Mouse (Mus musculus) limb, embryonic 13.5 days (tissue): ENCODE data around the gene Mical2. TPM values are rescaled to one million over a fixed set of nuclear protein-coding genes. Genes with fewer than 3 reads are reported as not detected.
A peak's percentile ranks its signal among the peaks of the same experiment; 100 is the strongest.

Experiments
- ATAC-seq: fragments of 200-750 bp; cut with Nextera tagmentation; 2 replicates; pipeline ENCODE4 v1.8.0; 2017; ENCODE audit warnings: low read depth, moderate number of reproducible peaks, moderate TSS enrichment; ENCODE audit not compliant: low FRiP score
- H3K27ac ChIP-seq: fragments of 300-500 bp; sonication (generic); 2 replicates; pipeline ENCODE4 v1.5.1; 2015; ENCODE audit warnings: inconsistent platforms, mild to moderate bottlenecking, moderate library complexity
- H3K27me3 ChIP-seq: fragments of 300-500 bp; sonication (generic); 2 replicates; pipeline ENCODE4 v1.6.1; 2015; ENCODE audit warnings: mild to moderate bottlenecking, inconsistent platforms
- H3K36me3 ChIP-seq: fragments of 300-500 bp; sonication (generic); 2 replicates; pipeline ENCODE4 v1.6.1; 2015; ENCODE audit warnings: inconsistent platforms, mild to moderate bottlenecking, moderate library complexity
- H3K4me1 ChIP-seq: fragments of 300-500 bp; sonication (generic); 2 replicates; pipeline ENCODE4 v1.6.1; 2015; ENCODE audit warnings: inconsistent platforms
- H3K4me2 ChIP-seq: fragments of 300-500 bp; sonication (generic); replicated peaks from 2 replicates; pipeline ENCODE4 v1.6.1; 2015; ENCODE audit warnings: inconsistent platforms, mild to moderate bottlenecking, moderate library complexity
- H3K4me3 ChIP-seq: fragments of 300-500 bp; sonication (generic); 2 replicates; pipeline ENCODE4 v1.5.1; 2015; ENCODE audit warnings: moderate library complexity, mild to moderate bottlenecking, inconsistent platforms
- H3K9ac ChIP-seq: fragments of 300-500 bp; sonication (generic); 2 replicates; pipeline ENCODE4 v1.6.1; 2015; ENCODE audit warnings: mild to moderate bottlenecking, inconsistent platforms
- H3K9me3 ChIP-seq: fragments of 300-500 bp; sonication (generic); 2 replicates; pipeline ENCODE4 v1.6.1; 2016; ENCODE audit warnings: inconsistent platforms
- WGBS: fragments of 180-500 bp; shearing (Covaris S2); methylation state at CpG from one replicate; pipeline ENCODE4 v1.1.7; 2015; 5-methylcytosine and 5-hydroxymethylcytosine counted together
- polyA plus RNA-seq: library from polyadenylated mRNA; unstranded; fragments of >200 nt; fragmentation: Nextera tagmentation; extraction: Ambion mirVana; gene quantifications from 2 replicates; pipeline ENCODE4 v1.2.1, GENCODE M21; 2015

Gene Mical2
- polyA plus RNA-seq, 1 experiment from 2014 or later, result 2.3 TPM

GRCm38 (mm10) chr7:112378476-112378875 lies 152.8 kb downstream of the Mical2 start:
- no peaks in the 10 kb centered on the region for H3K27me3 ChIP-seq
- ATAC-seq, result no peak
- no peaks in the 10 kb centered on the region for H3K36me3 ChIP-seq
- no peak overlapping the region for H3K9ac ChIP-seq
- no peak overlapping the region for H3K27ac ChIP-seq
- no peak overlapping the region for H3K4me2 ChIP-seq
- no peak overlapping the region for H3K4me3 ChIP-seq
- H3K4me1 ChIP-seq, result peaks cover 14% of the 10 kb centered on the region
- no peaks in the 10 kb centered on the region for H3K9me3 ChIP-seq
- WGBS, result 75% methylated on average over 5 of the region's 5 CpGs

GRCm38 (mm10) chr7:112386521-112386920 lies 160.9 kb downstream of the Mical2 start:
- WGBS, result 48% methylated on average over 5 of the region's 5 CpGs
- no peak for ATAC-seq
- Histone ChIP-seq H3K9me3 (no peaks in the 10 kb centered on the region), H3K4me1 (peaks cover 33% of the 10 kb centered on the region), H3K4me3 (no peak overlapping the region), H3K27ac (no peak overlapping the region), H3K27me3 (no peaks in the 10 kb centered on the region), H3K36me3 (no peaks in the 10 kb centered on the region), H3K4me2 (no peak overlapping the region), H3K9ac (no peak overlapping the region)

GRCm38 (mm10) chr7:112387876-112388275 lies 162.2 kb downstream of the Mical2 start:
- Histone ChIP-seq H3K27ac (no peak overlapping the region), H3K36me3 (no peaks in the 10 kb centered on the region), H3K4me2 (no peak overlapping the region), H3K9me3 (no peaks in the 10 kb centered on the region), H3K4me1 (peaks cover 44% of the 10 kb centered on the region), H3K4me3 (no peak overlapping the region), H3K9ac (no peak overlapping the region), H3K27me3 (no peaks in the 10 kb centered on the region)
- ATAC-seq, result no peak
- WGBS, result 80% methylated on average over 5 of the region's 5 CpGs

DNA sequence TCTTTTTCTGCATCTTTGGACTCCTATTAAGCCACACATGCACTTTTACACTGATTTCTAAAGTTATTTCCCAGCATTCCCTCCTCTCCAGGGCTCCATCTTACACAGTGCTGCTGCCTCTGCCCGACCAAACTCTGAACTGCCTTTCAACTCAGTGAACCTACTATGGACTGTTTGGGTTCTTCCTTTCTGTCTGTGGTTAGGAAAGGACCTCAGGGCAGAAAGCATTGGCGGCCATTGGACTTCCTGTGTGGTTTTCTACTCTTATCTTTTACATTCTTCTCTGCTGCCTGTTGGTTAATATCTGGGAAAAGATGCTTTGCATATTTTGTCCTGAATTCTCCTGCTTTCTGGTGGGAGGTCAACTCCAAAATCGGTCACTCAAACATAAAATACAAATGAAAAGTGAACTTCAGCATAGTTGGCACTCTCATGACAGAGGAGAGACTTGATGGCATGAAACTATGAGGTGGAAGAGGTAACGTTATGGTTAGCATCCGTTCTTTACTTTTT lies 162.8 kb downstream of the Mical2 start:
- H3K4me3 ChIP-seq, result no peak overlapping the region
- no peak overlapping the region for H3K4me2 ChIP-seq
- 85% methylated on average over 5 of the region's 5 CpGs for WGBS
- H3K9me3 ChIP-seq, result no peaks in the 10 kb centered on the region
- H3K9ac ChIP-seq, result no peak overlapping the region
- ATAC-seq, result no peak
- no peaks in the 10 kb centered on the region for H3K36me3 ChIP-seq
- no peaks in the 10 kb centered on the region for H3K27me3 ChIP-seq
- H3K4me1 ChIP-seq, result peaks cover 44% of the 10 kb centered on the region
- no peak overlapping the region for H3K27ac ChIP-seq

- Histone ChIP-seq H3K4me3 (no peak overlapping the region), H3K4me2 (peak overlapping the region; percentile 49), H3K4me1 (peaks cover 44% of the 10 kb centered on the region), H3K9me3 (no peaks in the 10 kb centered on the region), H3K9ac (no peak overlapping the region), H3K36me3 (no peaks in the 10 kb centered on the region), H3K27ac (peak overlapping the region; percentile 72), H3K27me3 (no peaks in the 10 kb centered on the region)
- WGBS, result 20% methylated on average over 6 of the region's 6 CpGs
- no peak for ATAC-seq
These were observed 164.1 kb downstream of the Mical2 start for GRCm38 (mm10) chr7:112389611-112390251.

GRCm38 (mm10) chr7:112390252-112390936 lies 164.7 kb downstream of the Mical2 start:
- 8% methylated on average over 11 of the region's 11 CpGs for WGBS
- peaks cover 44% of the 10 kb centered on the region for H3K4me1 ChIP-seq
- H3K9me3 ChIP-seq, result no peaks in the 10 kb centered on the region
- no peaks in the 10 kb centered on the region for H3K27me3 ChIP-seq
- H3K27ac ChIP-seq, result peak overlapping the region; percentile 81
- H3K4me2 ChIP-seq, result peak overlapping the region; percentile 49
- no peak overlapping the region for H3K9ac ChIP-seq
- no peaks in the 10 kb centered on the region for H3K36me3 ChIP-seq
- H3K4me3 ChIP-seq, result no peak overlapping the region
- ATAC-seq, result peak; percentile 62

DNA sequence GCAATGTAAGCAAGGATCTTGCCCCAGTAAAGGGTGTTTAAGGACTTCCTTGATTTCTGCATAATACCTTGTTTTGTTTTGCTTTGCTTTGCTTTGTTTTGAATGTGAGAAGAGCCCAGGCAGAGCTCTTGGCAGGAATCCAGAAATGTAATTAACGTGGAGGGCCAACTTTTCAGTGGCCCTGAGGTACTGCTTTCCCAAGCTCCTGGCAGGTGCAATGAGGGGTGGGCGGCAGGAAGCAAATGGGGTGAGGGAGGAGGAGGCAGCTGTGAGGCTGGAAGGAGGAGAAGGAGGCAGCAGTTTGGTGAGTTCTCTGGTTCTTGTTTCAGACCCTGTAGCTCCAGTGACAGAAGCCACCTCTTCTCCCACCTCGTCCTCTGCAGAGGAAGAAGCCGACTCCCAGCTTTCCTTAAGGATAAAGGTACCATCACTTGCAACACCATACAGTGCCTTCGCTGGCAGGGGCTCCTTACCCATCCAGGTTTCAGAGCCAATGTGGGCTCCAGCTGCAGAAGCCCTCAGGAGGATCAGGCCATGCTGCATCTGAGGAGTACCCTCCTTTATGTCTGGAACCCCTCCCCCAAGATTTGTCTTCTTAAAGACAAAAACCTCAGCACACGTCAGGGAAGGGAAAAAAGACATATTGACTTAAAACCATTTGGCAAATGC lies 165.4 kb downstream of the Mical2 start:
- Histone ChIP-seq H3K4me1 (peaks cover 49% of the 10 kb centered on the region), H3K27me3 (no peaks in the 10 kb centered on the region), H3K9me3 (no peaks in the 10 kb centered on the region), H3K4me2 (peak overlapping the region; percentile 49), H3K9ac (no peak overlapping the region; the same call in 1 of the 2 replicates), H3K4me3 (no peak overlapping the region), H3K27ac (peak overlapping the region; percentile 81), H3K36me3 (no peaks in the 10 kb centered on the region)
- WGBS, result 14% methylated on average over 6 of the region's 6 CpGs
- peak; percentile 75 for ATAC-seq

GRCm38 (mm10) chr7:112397786-112398185 lies 172.1 kb downstream of the Mical2 start:
- H3K9me3 ChIP-seq, result no peaks in the 10 kb centered on the region
- no peak overlapping the region for H3K4me2 ChIP-seq
- no peaks in the 10 kb centered on the region for H3K36me3 ChIP-seq
- no peaks in the 10 kb centered on the region for H3K27me3 ChIP-seq
- H3K9ac ChIP-seq, result no peak overlapping the region
- H3K4me1 ChIP-seq, result peaks cover 6% of the 10 kb centered on the region
- H3K27ac ChIP-seq, result no peak overlapping the region
- WGBS, result 89% methylated on average over 3 of the region's 3 CpGs
- no peak overlapping the region for H3K4me3 ChIP-seq
- ATAC-seq, result no peak

DNA sequence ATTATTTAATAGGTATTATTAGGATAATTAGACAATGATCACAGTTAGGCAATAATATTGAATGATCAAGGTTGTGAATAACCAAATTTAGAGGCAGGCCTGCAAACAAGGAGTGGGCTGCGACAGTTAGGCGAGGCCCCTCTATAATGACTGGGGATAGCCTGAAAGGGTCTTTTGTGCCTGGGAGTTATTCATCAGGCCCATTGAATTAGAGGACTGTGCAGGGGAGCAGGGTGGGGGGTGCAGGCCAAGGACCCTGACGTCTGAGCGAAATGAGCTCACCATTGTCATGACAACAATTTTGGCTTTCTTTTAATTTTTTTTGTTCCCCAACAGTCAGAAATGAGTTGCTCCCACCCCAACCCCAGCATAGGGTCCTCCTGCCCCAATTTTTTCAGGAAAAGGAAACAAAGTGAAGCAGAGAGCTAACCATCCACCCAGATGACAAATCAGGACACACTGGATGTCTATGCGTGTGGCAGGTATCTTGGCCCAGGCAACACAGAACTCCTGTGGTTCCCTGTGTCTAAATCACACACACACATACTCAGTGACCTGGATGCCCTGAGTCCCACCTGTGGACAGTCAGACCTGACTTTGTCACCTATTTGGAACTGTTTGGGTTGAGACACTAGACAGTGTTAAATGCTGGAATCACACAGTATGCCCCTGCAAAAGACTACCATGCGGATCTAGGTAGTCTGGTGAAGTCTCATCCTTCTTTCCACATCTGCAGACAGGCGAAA lies 173.9 kb downstream of the Mical2 start:
- Histone ChIP-seq H3K9ac (no peak overlapping the region), H3K9me3 (no peaks in the 10 kb centered on the region), H3K27ac (no peak overlapping the region), H3K27me3 (no peaks in the 10 kb centered on the region), H3K4me3 (no peak overlapping the region), H3K36me3 (no peaks in the 10 kb centered on the region), H3K4me2 (no peak overlapping the region), H3K4me1 (peaks cover 6% of the 10 kb centered on the region)
- 71% methylated on average over 7 of the region's 7 CpGs for WGBS
- ATAC-seq, result no peak

GRCm38 (mm10) chr7:112400175-112400574 lies 174.5 kb downstream of the Mical2 start:
- 45% methylated on average over 6 of the region's 6 CpGs for WGBS
- no peaks in the 10 kb centered on the region for H3K36me3 ChIP-seq
- peaks cover 10% of the 10 kb centered on the region for H3K4me1 ChIP-seq
- H3K27ac ChIP-seq, result no peak overlapping the region
- no peak overlapping the region for H3K4me2 ChIP-seq
- H3K4me3 ChIP-seq, result no peak overlapping the region
- no peak overlapping the region for H3K9ac ChIP-seq
- H3K27me3 ChIP-seq, result no peaks in the 10 kb centered on the region
- ATAC-seq, result no peak
- H3K9me3 ChIP-seq, result no peaks in the 10 kb centered on the region

GRCm38 (mm10) chr7:112405061-112405460 lies 179.4 kb downstream of the Mical2 start:
- H3K4me1 ChIP-seq, result peaks cover 7% of the 10 kb centered on the region
- H3K9me3 ChIP-seq, result no peaks in the 10 kb centered on the region
- H3K27me3 ChIP-seq, result no peaks in the 10 kb centered on the region; the same call in 1 of the 2 replicates
- H3K27ac ChIP-seq, result no peak overlapping the region
- no peak overlapping the region for H3K9ac ChIP-seq
- no peak overlapping the region for H3K4me2 ChIP-seq
- H3K4me3 ChIP-seq, result no peak overlapping the region
- WGBS, result 42% methylated on average over 2 of the region's 2 CpGs
- no peaks in the 10 kb centered on the region for H3K36me3 ChIP-seq
- no peak for ATAC-seq

GRCm38 (mm10) chr7:112405578-112405977 lies 179.9 kb downstream of the Mical2 start:
- H3K4me3 ChIP-seq, result no peak overlapping the region
- H3K9me3 ChIP-seq, result no peaks in the 10 kb centered on the region
- H3K9ac ChIP-seq, result no peak overlapping the region
- H3K27me3 ChIP-seq, result no peaks in the 10 kb centered on the region; the same call in 1 of the 2 replicates
- H3K36me3 ChIP-seq, result no peaks in the 10 kb centered on the region
- 87% methylated on average over 8 of the region's 8 CpGs for WGBS
- no peak overlapping the region for H3K4me2 ChIP-seq
- H3K27ac ChIP-seq, result no peak overlapping the region
- ATAC-seq, result no peak
- H3K4me1 ChIP-seq, result peaks cover 7% of the 10 kb centered on the region
